Mouse (Mus musculus) ZHBTc4 (cell line): ENCODE measurements around the gene Tbc1d9b.
A peak's percentile ranks its signal among the peaks of the same experiment; 100 is the strongest.

Source experiments
- DNase-seq: peaks from one replicate; pipeline ENCODE4 v3.0.0-alpha.2; 2011; ENCODE audit warnings: low read depth, low spot score

The Tbc1d9b gene

DNA sequence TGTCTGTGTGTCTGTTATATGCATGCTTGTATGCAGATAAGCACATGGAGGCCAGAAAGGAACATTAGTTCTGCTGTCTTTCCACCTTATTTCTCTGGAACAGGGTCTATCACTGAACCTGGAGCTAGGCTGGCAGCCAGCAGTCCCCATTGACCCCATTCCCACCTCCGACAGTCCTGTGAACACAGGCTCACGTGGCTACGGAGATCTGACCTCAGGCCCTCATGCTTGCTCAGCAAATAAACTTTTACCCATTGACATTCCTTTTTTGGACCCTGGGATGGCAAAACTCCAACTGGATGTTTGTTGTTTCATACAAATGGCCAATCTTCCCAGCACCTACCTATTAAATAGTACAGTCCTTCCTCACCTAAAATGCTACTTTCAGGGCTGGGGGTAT is 45.2 kb downstream of the Tbc1d9b start:
- DNase-seq: no peak

DNA sequence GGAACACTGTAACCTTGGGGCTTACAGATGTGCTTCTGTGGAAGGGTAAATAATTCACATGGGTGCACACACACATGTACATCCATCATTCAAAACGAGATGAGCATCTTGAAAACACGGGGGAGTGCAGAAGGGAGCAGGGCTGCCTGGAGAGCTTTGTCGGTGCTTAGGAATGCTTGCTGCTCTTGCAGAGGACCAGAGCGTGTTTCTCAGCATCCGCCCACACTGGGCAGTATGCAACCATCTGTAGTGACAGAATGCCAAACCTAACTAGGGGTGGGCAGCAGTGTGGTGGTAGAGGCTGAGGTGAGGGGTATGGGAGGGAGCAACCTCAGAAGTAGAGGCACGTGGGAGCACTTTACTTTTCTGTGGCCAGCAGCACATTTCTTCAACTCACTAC is 45.9 kb downstream of the Tbc1d9b start:
- no peak for DNase-seq

DNA sequence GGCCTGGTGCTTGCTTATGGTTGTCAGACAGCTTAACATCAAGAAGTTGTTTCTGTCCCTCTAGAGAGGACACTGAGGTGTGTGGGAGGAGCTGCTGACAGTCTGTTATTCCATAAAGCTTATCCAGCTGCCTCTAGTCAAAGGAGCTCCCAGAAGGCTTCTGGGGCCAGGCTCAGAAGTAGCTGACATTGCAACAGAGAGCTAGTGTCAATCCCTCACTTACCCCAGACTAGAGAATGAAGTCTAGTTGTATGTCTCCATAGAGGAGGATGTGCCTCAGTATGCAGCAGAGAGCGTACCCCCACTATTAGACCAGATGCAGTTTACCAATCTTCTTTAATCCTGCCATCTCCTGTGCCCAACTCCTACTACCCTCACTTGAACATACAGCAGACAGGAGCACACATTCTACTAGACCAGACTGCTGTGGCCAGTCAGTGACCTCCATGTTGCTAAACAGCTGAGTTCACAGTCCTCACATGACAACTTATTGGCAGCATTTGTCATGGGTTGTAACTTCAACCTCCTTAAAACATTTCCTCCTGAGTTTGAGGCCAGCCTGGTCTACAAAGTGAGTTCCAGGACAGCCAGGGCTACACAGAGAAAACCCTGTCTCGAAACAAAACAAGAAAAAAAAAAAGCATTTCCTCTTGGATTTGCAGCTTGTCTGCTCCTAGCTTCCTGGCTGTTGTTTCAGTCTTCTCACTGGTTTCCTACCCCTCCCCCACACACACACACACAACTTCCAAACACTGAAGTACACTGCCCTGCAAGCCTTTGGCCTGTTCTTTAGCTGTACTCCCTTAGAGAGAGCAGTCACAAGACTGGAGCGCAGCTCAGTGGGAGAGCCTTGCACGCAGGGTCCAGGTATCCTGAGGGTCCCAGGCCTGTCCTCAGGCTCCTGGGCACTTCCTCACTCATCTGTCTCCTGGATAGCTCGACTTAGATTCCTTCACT is 47.6 kb downstream of the Tbc1d9b start:
- DNase-seq: no peak

DNA sequence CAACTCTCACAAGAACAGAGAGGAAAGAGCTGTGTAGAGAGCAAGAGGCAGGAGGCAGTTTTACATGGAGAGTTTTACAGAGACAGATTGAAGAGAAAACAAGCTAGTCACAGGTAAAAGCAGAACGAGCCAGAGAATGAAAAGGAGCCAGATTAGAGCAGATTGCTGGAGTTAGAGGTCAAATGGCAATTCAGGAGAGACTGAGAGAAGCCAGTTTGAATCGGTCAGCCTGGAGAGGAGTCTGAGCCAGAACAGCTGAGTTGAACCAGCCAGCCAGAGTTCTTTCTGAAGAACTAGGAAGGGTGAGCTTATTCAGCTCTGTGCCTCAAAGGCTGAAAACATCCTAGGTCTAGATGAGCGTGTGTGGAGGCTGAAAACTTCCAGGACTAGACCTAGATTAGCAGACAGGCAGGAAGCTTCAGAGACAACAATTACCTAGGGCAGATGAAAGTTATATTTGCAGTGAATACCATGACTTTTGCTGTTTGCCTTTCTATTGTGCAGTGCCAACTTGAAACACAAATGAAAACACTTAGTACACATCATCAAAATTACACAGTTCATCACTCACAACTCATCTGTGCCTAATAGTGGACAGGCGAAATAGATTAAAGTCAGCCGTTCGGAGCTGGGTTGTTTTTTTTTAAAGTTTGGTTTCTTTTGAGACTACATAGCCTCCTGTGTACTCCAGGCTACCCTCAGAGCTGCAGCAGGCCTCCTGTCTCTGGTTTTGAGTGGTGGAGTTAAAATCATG is 49.5 kb downstream of the Tbc1d9b start:
- DNase-seq: no peak

DNA sequence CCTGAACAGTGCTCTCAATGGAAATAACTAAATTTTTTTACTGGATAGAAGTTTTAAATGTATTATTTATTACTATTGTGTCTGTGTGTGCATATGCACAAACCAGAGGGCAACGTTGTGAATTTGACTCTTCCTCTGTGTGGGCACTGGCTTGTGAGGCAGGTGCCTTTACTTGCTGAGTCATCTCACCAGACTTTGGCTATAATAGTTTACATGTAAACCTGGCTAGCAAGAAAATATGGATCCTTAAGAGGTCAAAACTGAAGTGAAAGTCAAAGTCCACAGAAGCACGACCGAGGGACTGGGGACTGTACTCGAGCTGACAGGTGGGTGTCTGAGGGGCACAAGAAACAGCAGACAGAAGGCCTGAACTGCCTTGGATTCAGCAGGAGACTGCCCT is 51.5 kb downstream of the Tbc1d9b start:
- no peak for DNase-seq

DNA sequence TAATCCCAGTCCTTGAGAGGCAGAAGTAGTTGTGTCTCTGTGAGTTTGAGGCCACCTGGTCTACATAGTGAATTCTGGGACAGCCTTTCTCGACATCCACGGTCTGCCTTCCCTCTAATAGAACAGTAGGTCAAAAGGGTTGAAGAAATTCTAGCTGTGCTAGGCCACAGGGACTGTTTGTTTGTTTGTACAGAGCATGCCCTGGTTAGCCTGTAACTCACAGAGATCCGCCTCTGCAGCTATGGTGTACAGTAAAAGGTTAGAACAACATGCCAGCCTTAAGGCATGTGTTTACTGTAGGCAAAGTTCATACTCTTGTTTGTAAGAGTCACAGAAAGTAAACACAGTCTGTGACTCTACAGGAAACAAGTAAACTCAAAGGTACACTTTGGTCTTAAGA is 53.6 kb downstream of the Tbc1d9b start:
- DNase-seq: no peak

DNA sequence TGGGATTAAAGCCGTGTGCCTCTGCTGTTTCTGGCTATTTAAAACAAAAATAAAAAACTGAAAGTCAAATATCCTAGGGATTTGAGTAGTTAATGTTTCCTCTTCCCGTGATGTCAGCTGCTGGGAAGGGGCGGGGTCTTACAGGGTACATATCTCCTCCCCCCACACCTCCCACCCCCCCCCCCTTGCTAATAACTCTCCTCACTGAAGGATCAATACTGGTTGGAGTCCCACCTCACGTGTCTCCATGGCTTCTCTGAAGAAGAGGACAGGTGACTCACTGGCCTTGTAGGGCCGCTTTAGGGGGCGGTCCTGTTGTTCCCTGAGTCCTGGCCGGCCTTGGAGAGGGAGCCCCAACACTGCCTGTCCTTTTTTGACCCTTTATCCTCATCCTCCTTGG is 57.5 kb downstream of the Tbc1d9b start:
- DNase-seq: no peak

DNA sequence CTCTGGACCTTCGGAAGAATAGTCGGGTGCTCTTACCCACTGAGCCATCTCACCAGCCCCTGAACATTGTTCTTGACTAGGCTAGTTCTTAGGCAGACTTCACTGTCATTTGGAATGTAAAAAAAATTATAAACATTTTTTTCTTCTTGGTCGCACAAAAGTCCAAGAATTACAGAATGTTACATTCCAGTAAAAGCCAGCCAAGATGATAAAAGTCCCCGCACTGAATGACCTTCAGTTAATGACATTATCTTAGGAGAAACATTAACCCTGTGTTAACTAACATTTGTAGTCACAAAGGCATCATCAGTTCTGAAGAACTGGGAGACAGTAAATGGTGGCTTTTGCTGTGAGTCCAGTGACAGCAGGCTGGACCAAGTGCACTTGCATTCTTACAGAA is 59.2 kb downstream of the Tbc1d9b start:
- DNase-seq: no peak

DNA sequence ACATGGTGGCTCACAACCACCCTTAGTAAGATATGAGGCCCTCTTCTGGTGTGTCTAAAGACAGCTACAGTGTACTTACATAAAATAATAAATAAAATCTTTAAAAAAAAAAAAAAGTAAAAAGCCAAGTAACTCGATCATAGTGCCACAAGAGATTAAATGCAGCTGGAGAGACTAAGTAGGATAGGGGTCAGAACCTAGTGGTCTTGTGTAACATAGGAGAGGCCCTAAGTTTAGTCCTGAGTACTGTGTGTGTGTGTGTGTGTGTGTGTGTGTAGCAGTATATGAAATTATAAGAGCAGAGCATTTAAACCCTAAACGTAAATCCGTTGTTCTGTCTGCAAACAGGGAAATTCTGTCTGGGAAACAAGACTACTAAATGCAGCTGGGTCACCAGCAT is 61.1 kb downstream of the Tbc1d9b start:
- DNase-seq: no peak

DNA sequence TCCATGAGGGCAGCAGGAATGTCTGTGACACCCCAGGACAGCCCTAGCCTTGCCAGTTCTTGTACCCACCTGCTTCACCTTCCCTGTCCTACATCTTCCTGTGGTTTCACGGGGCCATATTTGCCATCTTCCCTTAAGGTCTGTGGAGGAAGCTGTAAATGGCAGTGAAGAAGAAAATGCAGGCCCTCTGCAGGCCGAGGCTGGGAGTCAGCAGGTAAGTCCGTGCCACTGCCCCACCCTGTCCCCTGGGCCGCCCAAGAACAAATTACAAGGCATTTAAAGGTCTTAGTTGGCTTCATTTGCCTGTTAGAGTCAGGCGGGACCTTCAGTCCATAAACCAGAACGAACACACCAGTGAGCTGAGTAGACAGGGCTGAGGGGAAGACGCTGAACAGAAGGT is 62.9 kb downstream of the Tbc1d9b start:
- no peak for DNase-seq

DNA sequence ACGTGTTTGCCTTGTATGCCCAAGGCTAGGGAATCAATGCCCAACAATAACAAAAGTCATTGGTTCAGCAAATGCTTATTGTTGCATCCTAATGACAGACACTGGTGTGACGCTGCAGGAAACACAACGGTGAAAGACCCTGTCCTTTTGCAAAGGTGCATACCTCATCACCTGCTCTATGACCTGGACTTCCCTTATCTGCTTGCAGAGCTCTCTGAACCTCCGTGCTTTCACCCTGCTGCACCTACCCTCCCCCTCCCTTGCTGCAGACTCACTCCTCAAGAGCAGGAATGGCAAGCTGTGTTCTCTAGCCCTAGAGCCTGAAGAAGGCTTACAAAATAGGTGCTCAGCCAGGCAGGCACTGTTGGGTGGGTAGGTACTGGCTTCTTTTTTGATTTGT is 63.6 kb downstream of the Tbc1d9b start:
- DNase-seq: no peak

DNA sequence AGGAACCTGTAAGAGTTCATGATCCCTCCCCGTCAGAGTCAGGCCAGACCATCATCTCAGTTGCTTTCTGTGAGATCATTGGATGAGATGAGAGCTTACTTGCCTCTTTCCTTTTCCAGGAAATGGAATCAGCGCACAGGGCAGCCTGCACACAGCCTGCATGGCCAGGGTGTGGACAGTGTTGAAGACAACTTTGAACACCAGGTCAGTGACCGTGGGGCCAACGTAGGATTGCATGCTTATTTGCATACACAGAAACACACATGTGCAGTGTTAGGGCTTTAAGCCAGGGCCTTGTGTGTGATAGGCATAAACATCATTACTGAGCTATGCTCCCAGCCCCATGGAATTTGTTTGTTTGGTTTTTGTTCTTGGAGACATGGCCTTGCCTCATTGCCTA is 66.3 kb downstream of the Tbc1d9b start:
- no peak for DNase-seq

DNA sequence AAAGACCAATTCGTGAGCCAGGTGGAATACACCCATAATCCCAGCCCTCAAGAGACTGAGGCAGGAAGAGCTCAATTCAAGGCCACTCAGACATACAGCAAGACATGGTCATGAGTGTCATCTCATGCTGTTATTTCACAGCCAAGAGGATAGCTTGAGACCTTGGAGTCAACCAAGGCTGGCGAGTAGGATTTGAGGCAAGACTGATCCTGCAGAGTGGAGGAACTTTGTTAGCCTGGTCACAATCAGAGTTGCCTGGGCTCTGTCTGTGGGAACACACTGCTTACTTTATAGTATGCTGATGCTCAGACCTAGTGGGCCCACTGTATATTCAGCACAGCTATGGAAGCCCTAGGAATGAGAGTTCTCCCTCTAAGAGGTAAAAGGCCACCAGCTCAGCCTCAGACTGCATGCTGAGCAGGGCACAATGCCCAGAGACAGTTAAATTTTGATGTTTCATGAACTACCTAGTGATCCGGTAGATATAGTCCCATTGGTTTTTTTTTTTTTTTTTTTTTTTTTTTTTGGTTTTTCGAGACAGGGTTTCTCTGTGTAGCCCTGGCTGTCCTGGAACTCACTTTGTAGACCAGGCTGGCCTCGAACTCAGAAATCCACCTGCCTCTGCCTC is 67.1 kb downstream of the Tbc1d9b start:
- no peak for DNase-seq

DNA sequence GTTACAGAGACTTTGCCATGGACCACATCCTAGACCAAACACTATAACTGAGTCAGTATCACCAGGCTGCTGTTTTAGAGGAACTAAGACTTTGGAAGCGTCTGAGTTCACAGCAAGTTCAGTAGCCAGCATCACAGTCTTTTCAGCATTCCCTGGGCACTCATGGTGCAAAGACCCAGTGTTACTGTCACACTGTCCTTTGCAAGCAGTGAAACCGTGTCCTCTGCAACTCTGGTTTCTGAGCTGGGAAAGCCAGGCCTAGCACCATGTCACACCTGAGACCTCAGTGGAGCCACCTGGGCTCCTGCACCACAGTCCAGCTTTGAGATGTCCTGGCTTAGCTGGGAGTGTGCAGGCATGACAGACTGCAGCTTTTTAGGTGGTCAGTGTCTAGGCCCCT is 67.7 kb downstream of the Tbc1d9b start:
- no peak for DNase-seq

DNA sequence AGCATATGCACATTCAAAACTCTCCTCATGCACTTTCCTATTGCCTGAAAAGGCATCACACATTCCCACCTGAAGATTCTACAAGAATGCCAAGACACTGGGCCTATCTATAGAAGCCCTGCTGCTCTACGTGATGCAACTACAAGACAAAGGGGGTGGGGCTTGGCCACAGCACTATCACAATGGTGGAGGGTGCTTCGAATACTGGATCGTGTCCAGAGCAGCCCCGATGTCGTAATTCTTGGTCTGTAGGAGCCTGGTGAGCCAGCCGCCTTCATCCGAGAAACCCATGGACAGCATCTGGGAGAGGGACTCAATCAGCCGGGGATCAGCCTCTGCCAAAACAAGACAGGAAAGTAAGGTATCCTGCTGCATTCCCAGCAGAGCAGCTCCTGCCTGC is 69.4 kb downstream of the Tbc1d9b start:
- no peak for DNase-seq

DNA sequence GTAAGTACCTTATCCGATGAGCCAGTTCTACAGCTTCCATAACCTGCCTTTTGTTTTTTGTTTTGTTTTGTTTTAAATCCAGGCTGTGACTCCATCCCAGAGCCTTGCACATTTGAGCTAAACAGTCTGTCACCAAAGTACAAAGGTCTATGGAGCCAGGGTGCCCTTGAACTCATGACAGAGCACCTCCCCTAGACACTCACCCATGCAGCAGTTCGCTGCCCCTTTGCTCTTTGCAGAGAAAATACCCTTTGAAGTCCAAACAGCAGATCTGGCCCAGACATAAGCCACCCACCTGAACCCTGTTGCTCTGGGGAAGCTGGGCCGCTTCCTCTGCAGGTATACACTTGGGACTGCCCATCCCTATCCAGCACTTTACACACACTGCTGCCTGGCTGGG is 70.4 kb downstream of the Tbc1d9b start:
- DNase-seq: no peak

DNA sequence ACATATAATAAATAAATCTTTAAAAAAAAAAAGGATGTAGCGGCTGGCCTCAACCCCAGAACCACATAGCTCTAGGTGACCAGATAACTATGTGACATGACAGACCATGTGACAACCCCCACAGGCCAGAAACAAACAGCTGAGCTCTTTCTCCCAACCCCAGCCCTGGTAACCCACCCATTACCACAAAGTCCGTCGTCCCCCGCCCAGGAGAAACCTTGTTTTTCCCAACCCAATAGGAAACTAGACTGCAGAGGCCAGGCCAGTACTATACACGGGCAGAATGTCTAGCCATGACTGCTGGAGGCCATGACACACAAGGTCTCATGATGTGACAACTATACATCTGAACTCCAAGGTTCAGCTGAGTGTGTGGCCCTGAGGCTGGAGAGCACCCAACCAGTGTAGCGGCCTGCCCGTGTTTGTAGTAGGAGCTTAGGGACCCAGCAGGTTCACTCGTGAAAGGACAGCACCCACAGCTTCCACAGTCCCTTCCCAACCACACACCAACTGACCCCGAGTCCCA is 72.2 kb downstream of the Tbc1d9b start:
- no peak for DNase-seq

DNA sequence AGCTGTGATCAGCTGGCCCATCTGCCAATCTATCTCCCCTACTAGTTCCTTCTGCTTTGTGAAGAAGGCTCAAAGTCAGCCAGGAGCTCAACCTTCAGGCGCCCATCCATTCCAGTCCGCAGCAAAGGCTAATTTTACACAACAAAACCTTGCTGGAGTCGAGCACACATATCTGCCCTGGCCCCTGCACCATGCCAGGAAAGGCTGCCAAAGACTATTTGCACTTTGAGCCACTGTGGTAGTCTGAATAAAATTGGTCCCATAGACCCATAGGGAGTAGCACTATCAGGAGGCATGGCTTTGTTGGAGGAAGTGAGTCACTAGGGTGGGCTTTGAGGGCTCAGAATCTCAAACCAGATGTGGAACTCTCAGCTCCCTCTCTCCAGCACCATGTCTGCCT is 74.2 kb downstream of the Tbc1d9b start:
- DNase-seq: no peak

DNA sequence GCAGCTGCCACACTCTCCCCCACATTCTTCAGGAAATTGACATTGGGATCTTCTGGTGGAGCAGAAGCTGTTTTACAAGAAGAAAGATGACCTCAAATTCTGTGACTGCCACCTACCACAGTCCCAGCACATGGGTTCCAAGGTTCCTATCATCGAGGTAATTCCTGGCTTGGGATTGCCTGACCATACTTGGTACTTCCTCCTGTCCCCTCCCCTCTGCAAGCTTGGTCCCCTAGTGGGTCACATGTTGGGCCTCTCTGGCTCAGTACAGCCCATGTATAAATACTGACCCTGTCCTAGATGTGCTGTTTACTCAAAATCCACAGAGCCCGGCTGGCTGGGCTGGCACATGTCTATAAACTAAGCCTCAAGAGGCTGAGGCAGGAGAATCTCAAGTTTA is 74.8 kb downstream of the Tbc1d9b start:
- DNase-seq: no peak

DNA sequence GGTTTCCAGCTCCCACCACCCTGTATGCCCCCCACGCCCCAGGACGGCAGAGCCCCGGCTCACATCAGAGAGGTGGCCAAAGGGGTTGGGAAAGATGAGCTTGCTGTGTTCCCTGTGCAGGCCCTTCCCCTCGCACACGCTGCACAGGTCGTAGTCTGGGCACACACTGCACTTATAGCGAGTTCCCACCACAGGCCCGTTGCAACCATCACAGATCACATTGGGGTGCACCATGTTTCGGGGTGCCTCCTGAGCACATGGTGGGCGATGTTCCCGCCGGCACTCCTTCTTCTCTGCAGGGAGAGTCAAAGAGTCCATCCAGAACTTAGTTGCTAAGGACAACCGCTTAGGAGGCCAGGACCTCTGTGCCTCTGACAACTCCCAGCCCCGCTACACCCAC is 76.1 kb downstream of the Tbc1d9b start:
- DNase-seq: no peak

DNA sequence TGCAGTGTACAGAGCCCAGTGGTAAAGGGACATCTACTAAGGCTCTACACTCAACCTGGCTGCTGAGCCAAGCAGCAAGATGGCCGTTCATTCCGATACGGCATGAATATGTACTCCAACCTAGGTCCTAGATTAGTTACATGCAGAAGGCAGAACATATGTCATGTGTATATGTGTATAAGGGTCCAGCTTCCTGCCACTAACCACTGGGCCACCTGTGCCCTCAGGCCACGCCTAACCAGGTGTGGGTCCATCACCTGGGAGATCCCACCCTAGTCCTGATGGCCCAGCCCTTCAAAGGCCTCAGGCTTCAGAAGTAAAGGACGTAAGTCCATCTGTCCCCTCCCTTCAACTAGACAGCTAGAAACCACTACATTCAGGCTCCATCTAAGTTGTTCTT is 76.8 kb downstream of the Tbc1d9b start:
- no peak for DNase-seq

DNA sequence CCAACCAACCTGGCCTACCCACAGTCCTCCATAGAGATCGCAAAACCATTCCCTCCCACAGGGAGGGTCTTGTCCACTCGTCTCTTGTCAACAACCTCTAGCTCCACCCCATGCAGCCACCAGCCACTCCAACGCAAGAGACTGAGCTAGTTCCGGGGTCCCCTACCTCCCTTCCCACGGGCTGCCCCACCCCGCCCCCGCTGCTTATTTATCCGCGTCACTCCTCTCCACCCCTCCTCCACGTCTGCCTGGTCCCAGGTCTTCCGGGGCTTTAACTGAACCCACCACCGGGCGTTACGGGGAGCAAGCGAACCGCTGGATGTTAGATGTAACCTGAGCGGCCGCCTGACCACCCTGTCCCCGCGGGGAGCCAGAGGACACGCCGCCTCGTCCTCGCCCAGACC is 78.9 kb downstream of the Tbc1d9b start:
- DNase-seq: peak; percentile 94
